Mouse (Mus musculus): ENCODE results near the gene Lgr4. TPM values are rescaled to one million over a fixed set of nuclear protein-coding genes. Genes with fewer than 3 reads are reported as not detected.

Gene Lgr4
- polyA plus RNA-seq, 1 experiment from 2014 or later: 8.1 TPM

GRCm38 (mm10) chr2:110012184-110012725 is 94.8 kb downstream of the Lgr4 start:
- H3K4me3 ChIP-seq: no peak overlapping the region
- no peaks in the 10 kb centered on the region for H3K27me3 ChIP-seq (replicated peaks)
- WGBS: 85% methylated on average over 13 of the region's 13 CpGs
- H3K4me2 ChIP-seq: no peak overlapping the region
- peaks cover 5% of the 10 kb centered on the region; the same call in 1 of the 2 replicates for H3K4me1 ChIP-seq
- ATAC-seq (replicated peaks): no peak
- no peaks in the 10 kb centered on the region; the same call in 1 of the 2 replicates for H3K36me3 ChIP-seq (replicated peaks)
- H3K9me3 ChIP-seq: no peaks in the 10 kb centered on the region
- H3K9ac ChIP-seq: no peak overlapping the region
- H3K27ac ChIP-seq: no peak overlapping the region

- 39% methylated on average over 7 of the region's 7 CpGs for WGBS
- peak overlapping the region; percentile 66 for H3K4me2 ChIP-seq
Observed at GRCm38 (mm10) chr2:110017087-110017486, 99.6 kb downstream of the Lgr4 start.

GRCm38 (mm10) chr2:110017616-110018505 is 100.4 kb downstream of the Lgr4 start, which contains the start of gene Ccdc34:
TSS of gene Ccdc34 (plus strand) at chr2:110017817.
- ATAC-seq (replicated peaks): peak; percentile 100
- H3K4me3 ChIP-seq: peak within 1 kb of the TSS; percentile 71
- H3K9me3 ChIP-seq: no peaks in the 10 kb centered on the region
- WGBS: under 1% methylated on average over 55 of the region's 55 CpGs
- H3K4me1 ChIP-seq: peaks cover 33% of the 10 kb centered on the region
- peak within 1 kb of the TSS; percentile 86 for H3K9ac ChIP-seq
- H3K4me2 ChIP-seq: peak within 1 kb of the TSS; percentile 66
- peak within 1 kb of the TSS; percentile 86 for H3K27ac ChIP-seq
- H3K27me3 ChIP-seq (replicated peaks): no peaks in the 10 kb centered on the region
- H3K36me3 ChIP-seq (replicated peaks): 0 out of 2 replicates have a peak, but pooled peaks cover 6% of the 10 kb centered on the region

More at GRCm38 (mm10) chr2:110017087-110017486, 99.6 kb downstream of the Lgr4 start:
- H3K27me3 ChIP-seq (replicated peaks): no peaks in the 10 kb centered on the region
- peak overlapping the region; percentile 86 for H3K27ac ChIP-seq
- peaks cover 33% of the 10 kb centered on the region for H3K4me1 ChIP-seq
- peak overlapping the region; percentile 71 for H3K4me3 ChIP-seq
- H3K36me3 ChIP-seq (replicated peaks): 0 out of 2 replicates have a peak, but pooled peaks cover 3% of the 10 kb centered on the region
- no peaks in the 10 kb centered on the region for H3K9me3 ChIP-seq
- peak overlapping the region; percentile 58 for H3K9ac ChIP-seq
- ATAC-seq (replicated peaks): peak; percentile 34

- H3K27ac ChIP-seq: no peak overlapping the region
- H3K4me3 ChIP-seq: no peak overlapping the region
- H3K27me3 ChIP-seq (replicated peaks): no peaks in the 10 kb centered on the region
- no peaks in the 10 kb centered on the region for H3K9me3 ChIP-seq
- ATAC-seq (replicated peaks): no peak
- H3K4me2 ChIP-seq: no peak overlapping the region
- peaks cover 33% of the 10 kb centered on the region for H3K4me1 ChIP-seq
- H3K9ac ChIP-seq: no peak overlapping the region
- 84% methylated on average over 4 of the region's 4 CpGs for WGBS
- 0 out of 2 replicates have a peak, but pooled peaks cover 8% of the 10 kb centered on the region for H3K36me3 ChIP-seq (replicated peaks)
Observed at GRCm38 (mm10) chr2:110019656-110020055, 102.2 kb downstream of the Lgr4 start.

GRCm38 (mm10) chr2:110020430-110020829 is 103.0 kb downstream of the Lgr4 start:
- 95% methylated on average over 1 of the region's 1 CpGs for WGBS
- H3K9ac ChIP-seq: no peak overlapping the region
- no peak for ATAC-seq (replicated peaks)
- H3K4me1 ChIP-seq: peaks cover 33% of the 10 kb centered on the region
- 0 out of 2 replicates have a peak, but pooled peaks cover 8% of the 10 kb centered on the region for H3K36me3 ChIP-seq (replicated peaks)
- H3K27ac ChIP-seq: no peak overlapping the region
- H3K4me3 ChIP-seq: no peak overlapping the region
- H3K9me3 ChIP-seq: no peaks in the 10 kb centered on the region
- no peaks in the 10 kb centered on the region for H3K27me3 ChIP-seq (replicated peaks)
- no peak overlapping the region for H3K4me2 ChIP-seq

- H3K9ac ChIP-seq: no peak overlapping the region
- H3K36me3 ChIP-seq (replicated peaks): 0 out of 2 replicates have a peak, but pooled peaks cover 2% of the 10 kb centered on the region
- H3K27me3 ChIP-seq (replicated peaks): no peaks in the 10 kb centered on the region
- H3K4me3 ChIP-seq: no peak overlapping the region
- WGBS: 41% methylated on average over 4 of the region's 4 CpGs
- no peak overlapping the region for H3K4me2 ChIP-seq
- H3K9me3 ChIP-seq: no peaks in the 10 kb centered on the region
- H3K27ac ChIP-seq: no peak overlapping the region
- no peak for ATAC-seq (replicated peaks)
- no peaks in the 10 kb centered on the region for H3K4me1 ChIP-seq
Observed at GRCm38 (mm10) chr2:110036265-110036664, 118.8 kb downstream of the Lgr4 start.

GRCm38 (mm10) chr2:110036665-110037064 is 119.2 kb downstream of the Lgr4 start:
- 0 out of 2 replicates have a peak, but pooled peaks cover 2% of the 10 kb centered on the region for H3K36me3 ChIP-seq (replicated peaks)
- no peak overlapping the region for H3K9ac ChIP-seq
- H3K27me3 ChIP-seq (replicated peaks): no peaks in the 10 kb centered on the region
- no peaks in the 10 kb centered on the region for H3K4me1 ChIP-seq
- no peak overlapping the region for H3K27ac ChIP-seq
- ATAC-seq (replicated peaks): no peak
- no peak overlapping the region for H3K4me3 ChIP-seq
- WGBS: 79% methylated on average over 4 of the region's 4 CpGs
- no peaks in the 10 kb centered on the region for H3K9me3 ChIP-seq
- H3K4me2 ChIP-seq: no peak overlapping the region

GRCm38 (mm10) chr2:110037221-110037620 is 119.8 kb downstream of the Lgr4 start:
- Histone ChIP-seq H3K4me1 (no peaks in the 10 kb centered on the region), H3K9ac (no peak overlapping the region), H3K9me3 (no peaks in the 10 kb centered on the region), H3K27me3 (replicated peaks) (no peaks in the 10 kb centered on the region), H3K4me3 (no peak overlapping the region), H3K4me2 (no peak overlapping the region), H3K36me3 (replicated peaks) (0 out of 2 replicates have a peak, but pooled peaks cover 2% of the 10 kb centered on the region), H3K27ac (no peak overlapping the region)
- 90% methylated on average over 2 of the region's 2 CpGs for WGBS
- no peak for ATAC-seq (replicated peaks)

GRCm38 (mm10) chr2:110038341-110038740 is 120.9 kb downstream of the Lgr4 start:
- Histone ChIP-seq H3K27me3 (replicated peaks) (no peaks in the 10 kb centered on the region), H3K4me3 (no peak overlapping the region), H3K9me3 (no peaks in the 10 kb centered on the region), H3K4me2 (no peak overlapping the region), H3K36me3 (replicated peaks) (0 out of 2 replicates have a peak, but pooled peaks cover 2% of the 10 kb centered on the region), H3K4me1 (no peaks in the 10 kb centered on the region), H3K27ac (no peak overlapping the region), H3K9ac (no peak overlapping the region)
- no peak for ATAC-seq (replicated peaks)
- 88% methylated on average over 5 of the region's 5 CpGs for WGBS

GRCm38 (mm10) chr2:110042861-110043760 is 125.7 kb downstream of the Lgr4 start:
- H3K9me3 ChIP-seq: no peaks in the 10 kb centered on the region
- H3K4me2 ChIP-seq: no peak overlapping the region
- H3K4me1 ChIP-seq: no peaks in the 10 kb centered on the region
- H3K36me3 ChIP-seq (replicated peaks): no peaks in the 10 kb centered on the region
- no peak overlapping the region for H3K27ac ChIP-seq
- H3K9ac ChIP-seq: no peak overlapping the region
- no peak overlapping the region for H3K4me3 ChIP-seq
- H3K27me3 ChIP-seq (replicated peaks): no peaks in the 10 kb centered on the region
- 56% methylated on average over 5 of the region's 5 CpGs for WGBS
- ATAC-seq (replicated peaks): no peak; the same call in 1 of the 2 replicates

- no peaks in the 10 kb centered on the region for H3K4me1 ChIP-seq
- H3K4me3 ChIP-seq: no peak overlapping the region
- no peaks in the 10 kb centered on the region for H3K36me3 ChIP-seq (replicated peaks)
- no peaks in the 10 kb centered on the region for H3K9me3 ChIP-seq
- no peak for ATAC-seq (replicated peaks)
- H3K27me3 ChIP-seq (replicated peaks): no peaks in the 10 kb centered on the region
- WGBS: 37% methylated on average over 4 of the region's 4 CpGs
- no peak overlapping the region for H3K4me2 ChIP-seq
- no peak overlapping the region for H3K9ac ChIP-seq
- H3K27ac ChIP-seq: no peak overlapping the region
Observed at GRCm38 (mm10) chr2:110058424-110058823, 141.0 kb downstream of the Lgr4 start.
